Mouse (Mus musculus) urinary bladder, postnatal 25 days (tissue): ENCODE measurements around the gene Gm21969.
A peak's percentile ranks its signal among the peaks of the same experiment; 100 is the strongest.

ENCODE experiments used
- DNase-seq: peaks from one replicate; pipeline ENCODE4 v3.0.0; 2022; ENCODE audit warnings: low spot score

Gm21969 gene

GRCm38 (mm10) chr4:139602357-139603244 is at the start of gene Gm21969:
Gm21969 (plus strand) TSS chr4:139603186.
- DNase-seq = peak; percentile 36

GRCm38 (mm10) chr4:139555235-139555634 is 47.8 kb upstream of the Gm21969 start:
- DNase-seq = no peak

- DNase-seq = no peak
Observed at GRCm38 (mm10) chr4:139555951-139556350, 47.0 kb upstream of the Gm21969 start.

GRCm38 (mm10) chr4:139568361-139568760 is 34.6 kb upstream of the Gm21969 start:
- no peak for DNase-seq

- DNase-seq = no peak
Observed at GRCm38 (mm10) chr4:139570756-139571155, 32.2 kb upstream of the Gm21969 start.

GRCm38 (mm10) chr4:139572928-139573512 is 30.0 kb upstream of the Gm21969 start:
- DNase-seq = no peak

- DNase-seq = peak; percentile 98
Observed at GRCm38 (mm10) chr4:139574156-139574798, 28.7 kb upstream of the Gm21969 start.

- peak; percentile 29 for DNase-seq
Observed at GRCm38 (mm10) chr4:139574799-139575672, 27.9 kb upstream of the Gm21969 start.

- no peak for DNase-seq
Observed at GRCm38 (mm10) chr4:139575673-139576003, 27.3 kb upstream of the Gm21969 start.

- DNase-seq = no peak
Observed at GRCm38 (mm10) chr4:139576251-139576880, 26.6 kb upstream of the Gm21969 start.

- no peak for DNase-seq
Observed at GRCm38 (mm10) chr4:139577006-139577405, 26.0 kb upstream of the Gm21969 start.

GRCm38 (mm10) chr4:139578389-139578788 is 24.6 kb upstream of the Gm21969 start:
- DNase-seq = no peak

GRCm38 (mm10) chr4:139579003-139579402 is 24.0 kb upstream of the Gm21969 start:
- DNase-seq = no peak

GRCm38 (mm10) chr4:139579466-139579865 is 23.5 kb upstream of the Gm21969 start:
- DNase-seq = no peak

- DNase-seq = no peak
Observed at GRCm38 (mm10) chr4:139580663-139581336, 22.2 kb upstream of the Gm21969 start.

- no peak for DNase-seq
Observed at GRCm38 (mm10) chr4:139581427-139582051, 21.4 kb upstream of the Gm21969 start.

GRCm38 (mm10) chr4:139582346-139582745 is 20.6 kb upstream of the Gm21969 start:
- no peak for DNase-seq

GRCm38 (mm10) chr4:139582903-139583302 is 20.1 kb upstream of the Gm21969 start:
- no peak for DNase-seq

GRCm38 (mm10) chr4:139583629-139584245 is 19.2 kb upstream of the Gm21969 start:
- no peak for DNase-seq

- no peak for DNase-seq
Observed at GRCm38 (mm10) chr4:139584704-139585103, 18.3 kb upstream of the Gm21969 start.
